Mouse (Mus musculus) midbrain, embryonic 12.5 days (tissue): ENCODE measurements around the gene Lrrc4b. TPM values are rescaled to one million over a fixed set of nuclear protein-coding genes. Genes with fewer than 3 reads are reported as not detected.

ENCODE experiments used
- ATAC-seq: fragments of 200-750 bp; cut with Nextera tagmentation; 2 replicates; pipeline ENCODE4 v1.8.0; 2017; ENCODE audit warnings: low read depth, moderate TSS enrichment, moderate library complexity; ENCODE audit not compliant: low FRiP score
- H3K27ac ChIP-seq: fragments of 300-500 bp; sonication (generic); replicated peaks from 2 replicates; pipeline ENCODE4 v1.5.1; 2016; ENCODE audit warnings: mild to moderate bottlenecking
- H3K27me3 ChIP-seq: fragments of 300-500 bp; sonication (generic); 2 replicates; pipeline ENCODE4 v1.6.1; 2016; ENCODE audit warnings: mild to moderate bottlenecking
- H3K36me3 ChIP-seq: fragments of 300-500 bp; sonication (generic); 2 replicates; pipeline ENCODE4 v1.6.1; 2016
- H3K4me1 ChIP-seq: fragments of 300-500 bp; sonication (generic); 2 replicates; pipeline ENCODE4 v1.6.1; 2016
- H3K4me2 ChIP-seq: fragments of 300-500 bp; sonication (generic); replicated peaks from 2 replicates; pipeline ENCODE4 v1.6.1; 2016; ENCODE audit warnings: mild to moderate bottlenecking, moderate library complexity
- H3K4me3 ChIP-seq: fragments of 300-500 bp; sonication (generic); 2 replicates; pipeline ENCODE4 v1.5.1; 2016; ENCODE audit warnings: mild to moderate bottlenecking
- H3K9ac ChIP-seq: fragments of 300-500 bp; sonication (generic); replicated peaks from 2 replicates; pipeline ENCODE4 v1.6.1; 2016; ENCODE audit warnings: mild to moderate bottlenecking, moderate library complexity
- H3K9me3 ChIP-seq: fragments of 300-500 bp; sonication (generic); 2 replicates; pipeline ENCODE4 v1.6.1; 2016; ENCODE audit warnings: mild to moderate bottlenecking
- WGBS: fragments of 180-500 bp; shearing (Covaris S2); methylation state at CpG from one replicate; pipeline ENCODE4 v1.1.7; 2016; 5-methylcytosine and 5-hydroxymethylcytosine counted together
- polyA plus RNA-seq: library from polyadenylated mRNA; unstranded; fragments of >200 nt; fragmentation: Nextera tagmentation; extraction: Ambion mirVana; gene quantifications from 2 replicates; pipeline ENCODE4 v1.2.1, GENCODE M21; 2016

Gene Lrrc4b
- polyA plus RNA-seq, 1 experiment from 2014 or later: 12.0 TPM

DNA sequence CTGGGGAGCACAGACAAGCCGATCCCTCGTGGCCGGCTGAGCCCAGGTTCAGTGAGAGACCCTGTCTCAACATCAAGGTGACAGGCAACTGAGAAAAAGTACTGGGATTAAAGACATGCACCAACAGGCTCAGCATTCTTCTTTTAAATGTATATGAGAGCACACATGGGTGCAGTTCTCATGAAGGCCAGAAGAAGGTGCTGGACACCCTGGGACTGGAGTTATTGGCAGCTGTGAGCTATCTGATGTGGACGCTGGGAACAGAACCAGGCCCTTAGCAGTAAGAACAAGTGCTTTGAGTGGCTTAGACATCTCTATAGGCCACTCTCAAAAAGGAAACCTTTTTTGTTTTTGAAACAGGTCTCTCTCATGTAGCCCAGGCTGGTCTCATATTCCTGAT is 17.7 kb upstream of the Lrrc4b start:
- H3K4me1 ChIP-seq: peaks cover 2% of the 10 kb centered on the region; the same call in 1 of the 2 replicates
- H3K36me3 ChIP-seq: no peaks in the 10 kb centered on the region
- no peak overlapping the region for H3K27ac ChIP-seq
- WGBS: 84% methylated on average over 4 of the region's 4 CpGs
- H3K9me3 ChIP-seq: no peaks in the 10 kb centered on the region
- H3K4me2 ChIP-seq: no peak overlapping the region
- H3K4me3 ChIP-seq: no peak overlapping the region
- no peak for ATAC-seq
- peaks cover 16% of the 10 kb centered on the region for H3K27me3 ChIP-seq
- no peak overlapping the region for H3K9ac ChIP-seq

DNA sequence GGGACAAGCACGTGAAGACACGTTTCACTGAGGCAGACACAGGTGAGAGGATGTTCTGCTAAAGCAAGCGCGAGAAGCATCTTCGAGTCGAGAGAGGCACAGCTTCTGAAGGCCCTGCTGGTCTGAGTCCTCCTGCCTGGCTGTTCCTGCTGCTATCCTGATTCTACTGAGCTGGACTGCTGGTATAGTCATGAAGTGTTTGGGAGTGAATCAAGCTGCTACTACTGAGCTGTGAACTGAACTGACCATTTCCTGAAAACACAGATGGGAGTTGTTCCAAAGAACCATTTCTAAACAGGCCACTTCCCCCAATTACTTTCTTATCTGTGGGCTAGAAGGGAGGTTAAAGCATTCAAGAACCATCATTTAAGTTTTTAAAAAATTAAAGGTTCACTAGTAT is 15.5 kb upstream of the Lrrc4b start:
- Histone ChIP-seq H3K36me3 (no peaks in the 10 kb centered on the region), H3K4me1 (no peaks in the 10 kb centered on the region), H3K9me3 (no peaks in the 10 kb centered on the region), H3K27me3 (0 out of 2 replicates have a peak, but pooled peaks cover 4% of the 10 kb centered on the region), H3K4me2 (no peak overlapping the region), H3K9ac (no peak overlapping the region), H3K4me3 (no peak overlapping the region), H3K27ac (no peak overlapping the region)
- WGBS: 85% methylated on average over 6 of the region's 6 CpGs
- no peak for ATAC-seq

DNA sequence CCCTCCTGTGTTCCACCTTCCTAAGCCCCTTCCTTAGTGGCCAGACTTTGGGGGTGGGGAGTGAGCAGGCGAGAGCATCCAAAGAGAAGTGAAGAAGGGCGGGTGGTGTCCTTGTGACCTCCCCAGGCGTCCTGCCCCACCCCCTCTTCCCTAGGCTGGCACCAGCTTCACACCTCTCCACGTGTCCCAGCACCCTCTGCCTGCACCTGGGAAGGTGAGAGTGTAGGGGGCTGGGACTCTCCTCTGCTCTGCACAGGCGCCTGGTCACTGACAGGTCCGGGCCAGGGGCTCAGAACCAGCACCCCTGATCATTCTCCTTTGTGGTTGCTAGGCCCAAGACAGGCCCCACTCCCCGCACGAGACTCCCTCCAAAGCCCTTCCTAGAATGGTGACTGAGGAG is 1.2 kb upstream of the Lrrc4b start:
- Histone ChIP-seq H3K4me1 (peaks cover 41% of the 10 kb centered on the region), H3K9me3 (no peaks in the 10 kb centered on the region), H3K9ac (peak overlapping the region; percentile 52), H3K36me3 (no peaks in the 10 kb centered on the region), H3K4me2 (peak overlapping the region; percentile 94), H3K27ac (peak overlapping the region; percentile 100), H3K27me3 (peaks cover 9% of the 10 kb centered on the region; the same call in 1 of the 2 replicates), H3K4me3 (peak overlapping the region; percentile 81)
- ATAC-seq: no peak
- WGBS: 5% methylated on average over 8 of the region's 8 CpGs

DNA sequence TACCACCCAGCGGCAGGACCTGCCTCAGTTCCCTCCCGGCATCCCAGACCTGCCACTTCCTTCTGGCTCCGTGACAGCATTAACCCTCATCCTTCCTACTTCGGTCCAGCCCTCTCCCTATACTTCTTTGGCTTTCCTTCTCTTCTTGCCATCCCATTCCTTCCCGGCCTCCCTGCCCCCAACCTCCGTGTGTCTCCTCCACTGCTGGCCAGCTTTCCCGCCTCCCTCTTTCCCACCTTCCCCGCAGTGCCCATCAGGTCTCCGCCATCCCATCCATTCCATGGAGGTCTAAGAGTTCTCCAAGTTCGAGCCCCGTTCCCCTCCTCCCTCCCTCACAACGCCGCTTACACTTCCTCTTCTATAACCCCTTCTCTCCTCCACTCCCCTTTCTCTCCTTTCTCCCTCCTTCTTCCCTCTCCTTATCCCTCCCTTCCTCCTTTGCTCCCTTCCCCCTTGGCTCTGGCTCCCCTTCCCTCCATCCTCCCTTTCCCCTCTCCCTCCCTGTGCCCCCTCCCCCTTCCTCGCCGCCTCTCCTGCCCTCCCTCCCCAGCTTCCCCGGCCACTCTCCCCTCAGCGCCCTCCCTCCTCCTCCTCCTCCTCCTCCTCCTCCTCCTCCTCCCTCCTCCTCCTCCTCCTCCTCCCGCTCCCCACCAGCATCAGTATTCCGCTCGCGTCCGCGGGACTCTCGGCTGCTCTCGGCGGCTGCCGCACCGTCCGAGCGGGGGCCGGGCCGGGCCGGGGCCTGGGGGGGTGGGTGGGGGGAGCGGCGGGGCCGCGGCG is 457 bp upstream of the Lrrc4b start:
- Histone ChIP-seq H3K27me3 (peaks cover 9% of the 10 kb centered on the region; the same call in 1 of the 2 replicates), H3K9ac (peak overlapping the region; percentile 94), H3K4me2 (peak overlapping the region; percentile 94), H3K9me3 (no peaks in the 10 kb centered on the region), H3K36me3 (no peaks in the 10 kb centered on the region), H3K4me1 (peaks cover 48% of the 10 kb centered on the region), H3K4me3 (peak overlapping the region; percentile 81), H3K27ac (peak overlapping the region; percentile 100)
- ATAC-seq: peak; percentile 47
- WGBS: 1% methylated on average over 19 of the region's 38 CpGs

DNA sequence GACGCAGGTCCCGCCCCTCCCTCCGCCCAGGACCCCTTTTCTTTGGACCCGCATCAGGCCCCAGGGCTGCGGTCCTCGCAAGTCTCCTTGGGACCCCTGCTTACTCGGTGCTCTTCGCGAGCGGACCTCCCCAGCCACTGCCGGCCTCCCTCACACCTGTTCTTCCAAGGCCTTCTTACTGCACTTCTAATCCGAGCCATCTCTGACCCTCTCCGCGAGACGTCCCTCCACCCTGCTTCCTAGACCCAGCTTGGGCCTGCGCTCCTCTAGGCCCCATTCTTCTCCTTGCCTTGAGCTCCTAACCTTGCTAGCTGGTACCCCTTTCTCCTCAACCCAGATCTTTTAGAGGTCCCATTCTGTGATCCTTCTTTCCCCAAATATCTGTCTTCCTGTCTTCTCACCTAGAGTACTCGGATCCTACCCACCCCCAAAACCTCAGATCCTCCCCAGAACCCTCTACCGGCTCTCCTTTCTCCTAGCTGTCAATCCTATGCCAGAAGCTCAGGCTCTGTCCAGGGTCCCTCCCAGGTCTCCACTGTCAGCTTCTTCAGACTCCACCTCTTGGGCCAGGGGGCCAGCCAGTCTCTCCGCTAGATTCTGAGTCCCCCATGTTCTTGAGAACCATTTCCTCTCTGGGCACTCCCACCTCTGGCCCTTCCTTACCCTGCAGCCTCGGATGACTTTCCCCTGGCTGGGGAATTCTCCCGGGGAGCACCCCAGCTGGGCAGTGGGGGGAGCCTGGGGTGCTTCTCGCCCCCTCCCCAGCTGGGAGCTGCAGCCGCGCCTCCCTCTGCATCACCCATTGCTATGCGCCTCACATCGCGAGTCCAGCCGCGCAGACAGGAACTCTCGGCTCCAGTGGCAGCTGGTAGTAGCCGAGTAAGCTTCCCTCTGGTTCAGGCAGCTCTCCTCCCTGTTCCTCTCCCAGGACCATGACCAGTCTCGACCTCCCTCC is 993 bp downstream of the Lrrc4b start:
- Histone ChIP-seq H3K4me3 (peak overlapping the region; percentile 81), H3K4me2 (peak overlapping the region; percentile 94), H3K9me3 (no peaks in the 10 kb centered on the region), H3K36me3 (0 out of 2 replicates have a peak, but pooled peaks cover 7% of the 10 kb centered on the region), H3K9ac (peak overlapping the region; percentile 94), H3K4me1 (peaks cover 53% of the 10 kb centered on the region), H3K27ac (peak overlapping the region; percentile 100), H3K27me3 (peaks cover 9% of the 10 kb centered on the region; the same call in 1 of the 2 replicates)
- under 1% methylated on average over 25 of the region's 32 CpGs for WGBS
- ATAC-seq: peak; percentile 25

DNA sequence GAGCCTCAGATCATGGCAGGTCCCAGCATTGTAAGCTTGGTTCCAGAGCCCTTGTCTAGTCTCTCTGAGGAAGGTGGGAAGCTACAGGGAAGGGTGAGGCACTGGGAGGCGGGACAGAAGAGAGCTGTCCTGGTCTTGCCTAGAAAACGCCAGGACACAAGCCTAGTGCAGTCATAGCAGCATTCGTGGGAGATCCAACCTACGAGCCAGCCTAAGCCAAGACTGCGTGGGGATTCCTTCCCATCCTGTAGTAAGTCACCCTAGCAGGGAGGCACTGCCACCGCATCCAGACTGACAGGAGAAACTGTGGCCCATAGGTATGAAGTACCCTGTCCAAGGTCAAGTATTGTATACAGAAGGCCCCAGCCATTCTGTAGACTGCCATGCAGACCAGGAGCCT is 3.7 kb downstream of the Lrrc4b start:
- Histone ChIP-seq H3K4me2 (no peak overlapping the region), H3K27ac (no peak overlapping the region), H3K4me3 (no peak overlapping the region), H3K9me3 (no peaks in the 10 kb centered on the region), H3K27me3 (0 out of 2 replicates have a peak, but pooled peaks cover 2% of the 10 kb centered on the region), H3K36me3 (peaks cover 16% of the 10 kb centered on the region; the same call in 1 of the 2 replicates), H3K4me1 (peaks cover 47% of the 10 kb centered on the region), H3K9ac (no peak overlapping the region)
- ATAC-seq: no peak
- WGBS: 72% methylated on average over 6 of the region's 6 CpGs

DNA sequence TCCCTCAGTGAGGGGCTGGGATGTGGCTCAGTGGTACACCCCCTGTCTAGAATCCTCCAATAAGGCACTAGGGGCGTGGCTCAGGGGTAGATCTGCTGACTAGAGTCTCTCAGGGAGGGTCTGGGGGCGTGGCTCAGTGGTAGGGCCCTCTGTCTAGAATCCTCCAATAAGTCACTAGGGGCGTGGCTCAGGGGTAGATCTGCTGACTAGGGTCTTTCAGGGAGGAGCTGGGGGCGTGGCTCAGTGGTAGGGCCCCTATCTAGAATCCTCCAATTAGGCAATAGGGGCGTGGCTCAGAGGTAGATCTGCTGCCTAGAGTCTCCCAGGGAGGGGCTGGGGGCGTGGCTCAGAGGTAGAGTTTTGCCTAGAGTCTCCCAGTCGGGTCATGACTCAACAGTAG is 4.6 kb downstream of the Lrrc4b start:
- WGBS: 7% methylated on average over 7 of the region's 7 CpGs
- Histone ChIP-seq H3K36me3 (peaks cover 16% of the 10 kb centered on the region; the same call in 1 of the 2 replicates), H3K4me3 (no peak overlapping the region), H3K4me1 (peaks cover 39% of the 10 kb centered on the region), H3K9me3 (no peaks in the 10 kb centered on the region), H3K27me3 (no peaks in the 10 kb centered on the region), H3K9ac (no peak overlapping the region), H3K27ac (no peak overlapping the region), H3K4me2 (no peak overlapping the region)
- peak; percentile 28; the same call in 1 of the 2 replicates for ATAC-seq

DNA sequence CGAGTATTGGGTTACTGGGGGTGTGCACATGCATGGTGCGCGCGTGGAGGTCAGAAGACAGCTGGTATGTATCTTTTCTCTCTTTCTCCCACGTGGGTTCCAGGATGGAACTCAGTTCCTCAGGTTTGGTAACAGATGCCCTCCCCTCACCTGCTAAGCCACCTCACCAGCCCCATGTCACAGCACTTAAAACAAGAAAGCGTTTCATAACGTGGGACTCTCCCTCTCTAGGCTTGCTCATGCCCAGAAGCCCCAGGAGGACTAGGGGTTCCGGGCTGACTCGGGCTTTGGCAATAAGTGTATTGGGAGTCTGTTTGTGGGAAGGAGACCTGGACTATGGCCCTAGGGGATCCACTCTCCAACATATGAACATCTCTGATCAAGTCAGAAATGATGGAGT is 5.3 kb downstream of the Lrrc4b start:
- no peak for ATAC-seq
- no peaks in the 10 kb centered on the region for H3K27me3 ChIP-seq

DNA sequence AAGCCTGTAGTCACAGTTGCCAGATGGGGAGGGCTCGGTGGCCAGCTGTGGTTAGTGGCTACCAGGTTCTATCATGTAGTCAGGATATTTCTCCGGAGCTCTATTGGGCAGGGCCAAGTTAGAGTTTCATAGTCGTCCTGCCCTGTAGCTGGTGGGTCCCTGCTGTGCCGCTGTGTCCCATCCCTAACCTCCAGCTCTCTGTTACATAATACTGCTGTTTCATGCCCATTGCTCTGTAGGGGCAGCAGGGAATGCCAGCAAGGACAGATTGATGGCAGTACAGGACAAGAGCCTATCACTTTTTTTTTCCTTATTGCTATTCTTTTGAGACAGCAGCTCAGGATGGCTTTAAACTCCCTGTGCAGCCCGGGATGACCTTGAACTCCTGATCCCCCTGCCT is 7.0 kb downstream of the Lrrc4b start:
- Histone ChIP-seq H3K36me3 (peaks cover 16% of the 10 kb centered on the region; the same call in 1 of the 2 replicates), H3K4me2 (no peak overlapping the region), H3K4me3 (no peak overlapping the region), H3K4me1 (peaks cover 27% of the 10 kb centered on the region), H3K9ac (no peak overlapping the region), H3K27ac (no peak overlapping the region), H3K27me3 (peaks cover 12% of the 10 kb centered on the region; the same call in 1 of the 2 replicates), H3K9me3 (no peaks in the 10 kb centered on the region)
- 70% methylated on average over 5 of the region's 5 CpGs for WGBS
- ATAC-seq: no peak

More for the DNA sequence above, 5.3 kb downstream of the Lrrc4b start:
- H3K4me1 ChIP-seq: peaks cover 38% of the 10 kb centered on the region
- H3K9me3 ChIP-seq: no peaks in the 10 kb centered on the region
- no peak overlapping the region for H3K4me2 ChIP-seq
- H3K27ac ChIP-seq: no peak overlapping the region
- 79% methylated on average over 9 of the region's 9 CpGs for WGBS
- H3K36me3 ChIP-seq: peaks cover 16% of the 10 kb centered on the region; the same call in 1 of the 2 replicates
- H3K4me3 ChIP-seq: no peak overlapping the region
- no peak overlapping the region for H3K9ac ChIP-seq

DNA sequence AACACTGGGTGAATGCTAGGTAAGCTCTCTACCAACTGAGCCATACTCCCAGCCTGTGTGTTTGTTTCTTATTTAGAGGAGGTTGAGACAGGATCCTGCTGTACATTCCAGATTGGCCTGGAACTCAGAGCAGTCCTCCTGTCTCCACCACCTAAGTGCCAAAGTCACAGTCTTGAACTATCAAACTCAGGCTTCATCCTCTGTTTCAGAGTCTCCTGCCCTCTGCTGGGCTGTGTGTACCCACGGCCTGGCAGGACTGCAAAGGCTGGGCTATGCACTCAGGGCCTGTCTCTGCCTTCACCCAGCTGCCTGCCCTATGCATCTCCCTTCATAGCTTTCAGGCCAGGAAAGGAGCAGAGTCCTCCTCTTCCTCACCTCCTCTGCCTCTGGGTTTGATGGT is 7.4 kb downstream of the Lrrc4b start:
- Histone ChIP-seq H3K9ac (no peak overlapping the region), H3K27me3 (peaks cover 12% of the 10 kb centered on the region; the same call in 1 of the 2 replicates), H3K4me1 (peaks cover 26% of the 10 kb centered on the region), H3K9me3 (no peaks in the 10 kb centered on the region), H3K4me3 (no peak overlapping the region), H3K36me3 (peaks cover 16% of the 10 kb centered on the region; the same call in 1 of the 2 replicates), H3K4me2 (no peak overlapping the region), H3K27ac (no peak overlapping the region)
- WGBS: 21% methylated on average over 1 of the region's 1 CpGs
- no peak for ATAC-seq

DNA sequence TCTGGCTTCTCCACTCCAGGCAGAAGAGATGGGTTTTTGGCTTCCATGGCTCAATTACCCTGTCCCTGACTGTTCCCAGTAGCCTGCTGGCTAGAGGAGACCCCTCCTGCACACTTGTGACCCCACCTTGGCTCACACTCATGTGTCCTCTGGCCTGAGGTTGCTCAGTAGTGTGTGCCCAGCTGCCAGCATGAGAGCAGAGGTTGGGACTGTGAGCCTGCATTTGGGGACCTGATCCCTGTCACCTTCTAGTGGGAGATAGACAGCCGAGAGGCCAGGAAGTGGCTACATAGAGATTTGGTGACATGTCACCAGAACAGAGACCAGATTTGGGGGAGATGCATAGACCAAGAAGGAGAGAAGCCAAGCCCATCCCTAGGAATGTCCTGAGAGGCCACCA is 8.4 kb downstream of the Lrrc4b start:
- Histone ChIP-seq H3K36me3 (peaks cover 16% of the 10 kb centered on the region; the same call in 1 of the 2 replicates), H3K27me3 (peaks cover 12% of the 10 kb centered on the region; the same call in 1 of the 2 replicates), H3K4me2 (no peak overlapping the region), H3K9me3 (no peaks in the 10 kb centered on the region), H3K4me3 (no peak overlapping the region), H3K9ac (no peak overlapping the region), H3K4me1 (peaks cover 26% of the 10 kb centered on the region), H3K27ac (no peak overlapping the region)
- 80% methylated on average over 1 of the region's 1 CpGs for WGBS
- no peak for ATAC-seq
